Mouse (Mus musculus) forebrain, embryonic 13.5 days (tissue): Measurements from ENCODE around the gene Lipe. TPM values are rescaled to one million over a fixed set of nuclear protein-coding genes. Genes with fewer than 3 reads are reported as not detected.

ENCODE experiments used
- ATAC-seq: fragments of 200-750 bp; cut with Nextera tagmentation; 2 replicates; pipeline ENCODE4 v1.8.0; 2017
- H3K27ac ChIP-seq: fragments of 300-500 bp; sonication (generic); 2 replicates; pipeline ENCODE4 v1.5.1; 2015; ENCODE audit warnings: inconsistent platforms, mild to moderate bottlenecking, moderate library complexity
- H3K27me3 ChIP-seq: fragments of 300-500 bp; sonication (generic); 2 replicates; pipeline ENCODE4 v1.6.1; 2015; ENCODE audit warnings: mild to moderate bottlenecking, inconsistent platforms
- H3K36me3 ChIP-seq: fragments of 300-500 bp; sonication (generic); 2 replicates; pipeline ENCODE4 v1.6.1; 2015; ENCODE audit warnings: mild to moderate bottlenecking, inconsistent platforms; ENCODE audit not compliant: poor library complexity, severe bottlenecking
- H3K4me1 ChIP-seq: fragments of 300-500 bp; sonication (generic); 2 replicates; pipeline ENCODE4 v1.6.1; 2015; ENCODE audit warnings: inconsistent platforms
- H3K4me2 ChIP-seq: fragments of 300-500 bp; sonication (generic); 2 replicates; pipeline ENCODE4 v1.6.1; 2015; ENCODE audit warnings: inconsistent platforms, mild to moderate bottlenecking, moderate library complexity
- H3K4me3 ChIP-seq: fragments of 300-500 bp; sonication (generic); 2 replicates; pipeline ENCODE4 v1.5.1; 2015; ENCODE audit warnings: mild to moderate bottlenecking, inconsistent platforms
- H3K9ac ChIP-seq: fragments of 300-500 bp; sonication (generic); 2 replicates; pipeline ENCODE4 v1.6.1; 2015; ENCODE audit warnings: mild to moderate bottlenecking, inconsistent platforms
- H3K9me3 ChIP-seq: fragments of 300-500 bp; sonication (generic); replicated peaks from 2 replicates; pipeline ENCODE4 v1.6.1; 2016; ENCODE audit warnings: inconsistent platforms
- WGBS: fragments of 180-500 bp; shearing (Covaris S2); methylation state at CpG from one replicate; pipeline ENCODE4 v1.1.7; 2015; 5-methylcytosine and 5-hydroxymethylcytosine counted together
- polyA plus RNA-seq: library from polyadenylated mRNA; unstranded; fragments of >200 nt; fragmentation: Nextera tagmentation; extraction: Ambion mirVana; gene quantifications from 2 replicates; pipeline ENCODE4 v1.2.1, GENCODE M21; 2015

The Lipe gene
- polyA plus RNA-seq, 1 experiment from 2014 or later, result 10.6 TPM

- no peak overlapping the region for H3K27ac ChIP-seq
- peak overlapping the region; percentile 75 for H3K4me2 ChIP-seq
- 36% methylated on average over 7 of the region's 7 CpGs for WGBS
- H3K27me3 ChIP-seq, result 0 out of 2 replicates have a peak, but pooled peaks cover 4% of the 10 kb centered on the region
- H3K4me3 ChIP-seq, result no peak overlapping the region
- peak overlapping the region; percentile 37; the same call in 1 of the 2 replicates for H3K9ac ChIP-seq
- peaks cover 6% of the 10 kb centered on the region for H3K36me3 ChIP-seq
- no peak for ATAC-seq
- H3K4me1 ChIP-seq, result peaks cover 42% of the 10 kb centered on the region
- no peaks in the 10 kb centered on the region for H3K9me3 ChIP-seq
Observed at GRCm38 (mm10) chr7:25392851-25393250, 5.7 kb downstream of the Lipe start.

DNA sequence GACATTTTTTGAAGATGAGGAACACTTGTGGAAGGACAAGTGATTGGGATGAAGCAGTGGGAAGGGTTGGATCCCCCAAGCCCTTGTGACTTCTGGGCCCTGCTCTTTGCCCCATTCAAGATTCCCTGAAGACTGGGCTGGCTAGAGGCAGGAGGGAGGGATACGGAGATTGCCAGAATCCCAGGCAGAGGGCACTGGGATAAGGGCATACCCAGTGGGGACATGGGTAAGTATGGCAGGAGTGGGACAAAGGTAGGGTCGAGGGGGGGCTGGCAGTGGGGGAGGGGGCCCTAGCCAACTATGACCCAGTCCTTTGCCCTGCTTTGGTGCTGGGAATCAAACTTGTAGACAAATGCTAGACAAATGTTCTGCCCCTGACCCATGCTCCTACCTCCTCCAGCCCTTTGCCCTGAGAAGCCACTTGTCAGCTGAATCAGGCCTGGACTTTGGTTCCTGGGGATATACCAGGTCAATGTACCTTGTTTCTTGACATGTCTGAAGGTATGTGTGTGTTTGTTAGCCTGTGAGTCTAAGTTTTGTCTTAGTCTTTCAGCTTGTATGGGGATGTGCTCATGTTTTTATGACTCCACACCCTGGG is 6.6 kb downstream of the Lipe start:
- peaks cover 15% of the 10 kb centered on the region for H3K36me3 ChIP-seq
- no peaks in the 10 kb centered on the region for H3K9me3 ChIP-seq
- 60% methylated on average over 2 of the region's 2 CpGs for WGBS
- 0 out of 2 replicates have a peak, but pooled peaks cover 4% of the 10 kb centered on the region for H3K27me3 ChIP-seq
- no peak overlapping the region for H3K27ac ChIP-seq
- ATAC-seq, result no peak
- H3K4me1 ChIP-seq, result peaks cover 42% of the 10 kb centered on the region
- no peak overlapping the region for H3K4me2 ChIP-seq
- H3K4me3 ChIP-seq, result no peak overlapping the region
- H3K9ac ChIP-seq, result no peak overlapping the region

GRCm38 (mm10) chr7:25390986-25391385 is 7.5 kb downstream of the Lipe start:
- Histone ChIP-seq H3K27ac (no peak overlapping the region), H3K4me2 (no peak overlapping the region), H3K9ac (0 out of 2 replicates have a peak overlapping the region, but pooled peaks have one; percentile 6), H3K4me1 (peaks cover 34% of the 10 kb centered on the region), H3K27me3 (0 out of 2 replicates have a peak, but pooled peaks cover 4% of the 10 kb centered on the region), H3K4me3 (no peak overlapping the region), H3K36me3 (peaks cover 23% of the 10 kb centered on the region), H3K9me3 (no peaks in the 10 kb centered on the region)
- WGBS, result 41% methylated on average over 2 of the region's 2 CpGs
- no peak for ATAC-seq

- no peak overlapping the region for H3K4me3 ChIP-seq
- no peak for ATAC-seq
- peaks cover 31% of the 10 kb centered on the region for H3K36me3 ChIP-seq
- H3K27me3 ChIP-seq, result 0 out of 2 replicates have a peak, but pooled peaks cover 4% of the 10 kb centered on the region
- no peaks in the 10 kb centered on the region for H3K9me3 ChIP-seq
- peaks cover 34% of the 10 kb centered on the region for H3K4me1 ChIP-seq
- H3K4me2 ChIP-seq, result no peak overlapping the region
- 43% methylated on average over 8 of the region's 8 CpGs for WGBS
- no peak overlapping the region for H3K27ac ChIP-seq
- H3K9ac ChIP-seq, result peak overlapping the region; percentile 23; the same call in 1 of the 2 replicates
Observed at GRCm38 (mm10) chr7:25390054-25390770, 8.3 kb downstream of the Lipe start.

DNA sequence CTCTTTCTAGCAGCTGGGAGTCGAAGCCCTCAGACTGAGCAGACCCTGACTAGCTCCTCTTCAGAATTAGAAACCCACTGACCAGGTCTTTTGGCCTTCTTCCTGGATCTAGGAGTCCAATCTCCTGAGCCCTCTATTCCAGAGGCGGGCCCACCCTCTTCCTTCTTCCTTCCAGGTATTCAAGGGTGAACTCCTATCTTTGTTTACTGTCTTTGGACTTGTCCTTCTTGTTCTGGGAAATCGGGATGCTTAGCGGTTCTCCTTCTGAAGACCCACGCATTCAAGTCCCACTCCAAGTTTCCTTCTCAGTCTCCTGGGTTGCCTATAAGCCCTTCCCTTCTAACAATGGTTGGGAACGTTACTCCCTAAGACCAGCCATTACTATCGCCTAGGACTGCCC is 9.6 kb downstream of the Lipe start:
- Histone ChIP-seq H3K27ac (no peak overlapping the region), H3K4me1 (peaks cover 25% of the 10 kb centered on the region), H3K9ac (no peak overlapping the region), H3K4me3 (no peak overlapping the region), H3K9me3 (no peaks in the 10 kb centered on the region), H3K27me3 (0 out of 2 replicates have a peak, but pooled peaks cover 4% of the 10 kb centered on the region), H3K4me2 (no peak overlapping the region), H3K36me3 (peaks cover 44% of the 10 kb centered on the region)
- no peak for ATAC-seq
- WGBS, result 85% methylated on average over 7 of the region's 7 CpGs

- Histone ChIP-seq H3K4me3 (no peak overlapping the region), H3K27me3 (no peaks in the 10 kb centered on the region), H3K9me3 (no peaks in the 10 kb centered on the region), H3K36me3 (peaks cover 54% of the 10 kb centered on the region), H3K9ac (no peak overlapping the region), H3K4me1 (peaks cover 16% of the 10 kb centered on the region), H3K4me2 (no peak overlapping the region), H3K27ac (no peak overlapping the region)
- ATAC-seq, result no peak
- 92% methylated on average over 18 of the region's 18 CpGs for WGBS
Observed at GRCm38 (mm10) chr7:25387811-25388440, 10.6 kb downstream of the Lipe start.

DNA sequence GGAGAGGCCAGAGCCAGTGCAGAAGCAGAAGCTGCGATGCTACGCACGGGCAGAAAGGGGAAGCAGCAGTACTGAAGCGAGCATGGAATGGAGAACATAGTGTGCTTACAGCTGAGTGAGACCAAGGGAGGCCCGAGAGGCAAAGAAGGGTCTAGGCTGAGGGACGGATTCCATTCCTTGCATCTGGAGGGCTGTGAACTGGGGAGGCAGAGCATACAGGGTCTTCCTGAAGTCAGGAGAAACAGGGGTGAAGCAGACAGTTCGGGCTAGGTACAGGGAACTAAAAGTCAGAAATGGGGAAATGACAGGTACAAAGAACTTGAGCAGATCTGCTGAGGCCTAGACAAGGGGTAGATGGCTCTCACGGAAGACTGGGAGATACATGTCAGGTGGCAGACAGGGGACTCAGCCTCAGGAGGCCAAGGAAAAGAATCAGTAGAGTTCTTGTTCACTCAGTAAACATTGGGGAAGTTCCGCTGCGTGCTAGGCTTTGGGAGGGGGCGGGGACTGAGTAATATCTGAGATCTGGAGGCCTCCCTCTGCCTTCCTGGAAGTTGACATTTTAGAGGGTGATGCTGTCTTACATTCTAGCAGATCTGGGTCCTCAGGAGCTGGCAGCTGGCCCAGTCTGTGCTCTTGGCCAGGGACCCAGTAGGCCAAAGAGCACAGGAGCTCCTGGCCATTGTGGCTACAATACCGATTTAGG is 12.5 kb downstream of the Lipe start:
- ATAC-seq, result no peak
- Histone ChIP-seq H3K4me3 (no peak overlapping the region), H3K36me3 (peaks cover 65% of the 10 kb centered on the region), H3K27me3 (no peaks in the 10 kb centered on the region), H3K4me1 (peaks cover 12% of the 10 kb centered on the region), H3K27ac (no peak overlapping the region), H3K4me2 (no peak overlapping the region), H3K9me3 (no peaks in the 10 kb centered on the region), H3K9ac (no peak overlapping the region)
- WGBS, result 86% methylated on average over 12 of the region's 12 CpGs

DNA sequence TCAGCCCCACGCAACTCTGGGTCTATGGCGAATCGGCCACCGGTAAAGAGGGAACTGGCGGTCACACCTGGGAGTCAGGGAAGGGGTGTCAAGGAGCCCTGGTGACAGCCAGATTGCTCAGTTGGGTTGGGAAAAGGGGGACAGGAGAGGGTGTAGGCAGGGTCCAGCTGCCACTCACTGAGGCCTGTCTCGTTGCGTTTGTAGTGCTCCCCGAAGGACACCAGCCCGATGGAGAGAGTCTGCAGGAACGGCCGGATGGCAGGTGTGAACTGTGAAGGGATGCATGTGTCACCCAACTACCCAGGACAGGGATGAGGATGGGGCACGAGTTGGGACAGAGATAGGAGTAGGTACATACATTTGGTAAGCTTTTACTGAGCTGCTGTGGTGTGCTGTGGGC is 13.3 kb downstream of the Lipe start:
- Histone ChIP-seq H3K4me3 (no peak overlapping the region), H3K27me3 (peaks cover 7% of the 10 kb centered on the region), H3K36me3 (peaks cover 72% of the 10 kb centered on the region), H3K9me3 (no peaks in the 10 kb centered on the region), H3K4me2 (no peak overlapping the region), H3K9ac (no peak overlapping the region), H3K27ac (no peak overlapping the region), H3K4me1 (peaks cover 6% of the 10 kb centered on the region)
- WGBS, result 92% methylated on average over 12 of the region's 12 CpGs
- no peak for ATAC-seq

GRCm38 (mm10) chr7:25384818-25385217 is 13.7 kb downstream of the Lipe start:
- H3K27me3 ChIP-seq, result peaks cover 8% of the 10 kb centered on the region
- WGBS, result 87% methylated on average over 9 of the region's 9 CpGs
- H3K4me1 ChIP-seq, result peaks cover 5% of the 10 kb centered on the region
- 0 out of 2 replicates have a peak overlapping the region, but pooled peaks have one; percentile 2 for H3K9ac ChIP-seq
- no peaks in the 10 kb centered on the region for H3K9me3 ChIP-seq
- H3K27ac ChIP-seq, result no peak overlapping the region
- no peak overlapping the region for H3K4me2 ChIP-seq
- no peak for ATAC-seq
- peaks cover 72% of the 10 kb centered on the region for H3K36me3 ChIP-seq
- H3K4me3 ChIP-seq, result no peak overlapping the region

- Histone ChIP-seq H3K4me1 (peaks cover 7% of the 10 kb centered on the region; the same call in 1 of the 2 replicates), H3K9me3 (no peaks in the 10 kb centered on the region), H3K4me2 (no peak overlapping the region), H3K27me3 (peaks cover 8% of the 10 kb centered on the region), H3K4me3 (no peak overlapping the region), H3K36me3 (peaks cover 72% of the 10 kb centered on the region), H3K27ac (no peak overlapping the region), H3K9ac (no peak overlapping the region)
- no peak for ATAC-seq
- 89% methylated on average over 13 of the region's 13 CpGs for WGBS
Observed at GRCm38 (mm10) chr7:25384318-25384717, 14.2 kb downstream of the Lipe start.

- no peak overlapping the region for H3K9ac ChIP-seq
- H3K27ac ChIP-seq, result no peak overlapping the region
- no peaks in the 10 kb centered on the region for H3K9me3 ChIP-seq
- H3K36me3 ChIP-seq, result peaks cover 72% of the 10 kb centered on the region
- peaks cover 8% of the 10 kb centered on the region for H3K27me3 ChIP-seq
- 77% methylated on average over 4 of the region's 4 CpGs for WGBS
- H3K4me3 ChIP-seq, result no peak overlapping the region
- peaks cover 10% of the 10 kb centered on the region; the same call in 1 of the 2 replicates for H3K4me1 ChIP-seq
- ATAC-seq, result no peak
- H3K4me2 ChIP-seq, result no peak overlapping the region
Observed at GRCm38 (mm10) chr7:25383891-25384290, 14.6 kb downstream of the Lipe start.
